Mouse (Mus musculus) embryonic facial prominence, embryonic 12.5 days (tissue): Measurements from ENCODE around the gene Ptpra. TPM values are rescaled to one million over a fixed set of nuclear protein-coding genes. Genes with fewer than 3 reads are reported as not detected.

Experiments
- ATAC-seq: fragments of 200-750 bp; cut with Nextera tagmentation; 2 replicates; pipeline ENCODE4 v1.8.0; 2017; ENCODE audit not compliant: insufficient number of reproducible peaks, insufficient read depth, low FRiP score, low TSS enrichment
- H3K27ac ChIP-seq: fragments of 300-500 bp; sonication (generic); 2 replicates; pipeline ENCODE4 v1.5.1; 2016; ENCODE audit warnings: mild to moderate bottlenecking
- H3K27me3 ChIP-seq: fragments of 300-500 bp; sonication (generic); 2 replicates; pipeline ENCODE4 v1.6.1; 2016; ENCODE audit warnings: mild to moderate bottlenecking, moderate library complexity
- H3K36me3 ChIP-seq: fragments of 300-500 bp; sonication (generic); 2 replicates; pipeline ENCODE4 v1.6.1; 2016; ENCODE audit warnings: mild to moderate bottlenecking
- H3K4me1 ChIP-seq: fragments of 300-500 bp; sonication (generic); 2 replicates; pipeline ENCODE4 v1.6.1; 2016
- H3K4me2 ChIP-seq: fragments of 300-500 bp; sonication (generic); replicated peaks from 2 replicates; pipeline ENCODE4 v1.6.1; 2016; ENCODE audit warnings: mild to moderate bottlenecking, moderate library complexity
- H3K4me3 ChIP-seq: fragments of 300-500 bp; sonication (generic); 2 replicates; pipeline ENCODE4 v1.5.1; 2016; ENCODE audit warnings: mild to moderate bottlenecking
- H3K9ac ChIP-seq: fragments of 300-500 bp; sonication (generic); 2 replicates; pipeline ENCODE4 v1.6.1; 2016; ENCODE audit warnings: mild to moderate bottlenecking, moderate library complexity
- H3K9me3 ChIP-seq: fragments of 300-500 bp; sonication (generic); 2 replicates; pipeline ENCODE4 v1.6.1; 2016; ENCODE audit warnings: mild to moderate bottlenecking, moderate library complexity
- WGBS: fragments of 180-500 bp; shearing (Covaris S2); methylation state at CpG from one replicate; pipeline ENCODE4 v1.1.7; 2016; 5-methylcytosine and 5-hydroxymethylcytosine counted together
- polyA plus RNA-seq: library from polyadenylated mRNA; unstranded; fragments of >200 nt; fragmentation: Nextera tagmentation; extraction: Ambion mirVana; gene quantifications from 2 replicates; pipeline ENCODE4 v1.2.1, GENCODE M21; 2016

Gene Ptpra
- polyA plus RNA-seq, 1 experiment from 2014 or later = 131 TPM

DNA sequence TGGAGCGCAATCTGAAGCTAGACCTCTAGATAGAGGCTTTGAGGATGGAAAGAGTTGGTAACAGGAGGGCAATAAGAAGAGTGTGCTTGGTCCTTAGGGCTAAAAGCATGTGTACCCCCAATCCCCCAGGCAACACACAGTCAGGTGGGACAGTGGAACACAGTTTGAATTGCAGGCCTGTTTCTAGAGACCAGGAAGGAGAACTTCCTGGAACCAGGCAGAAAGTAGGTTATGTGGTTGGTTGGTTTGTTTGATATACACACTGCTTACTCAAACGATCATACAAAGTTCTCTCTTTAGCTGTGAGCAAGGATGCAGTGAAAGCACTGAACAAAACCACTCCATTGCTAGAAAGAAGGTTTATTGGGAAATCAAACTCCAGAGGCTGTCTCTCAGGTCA is 82.1 kb downstream of the Ptpra start:
- Histone ChIP-seq H3K4me3 (no peak overlapping the region), H3K9ac (no peak overlapping the region), H3K9me3 (no peaks in the 10 kb centered on the region), H3K27ac (no peak overlapping the region), H3K36me3 (peaks cover 35% of the 10 kb centered on the region), H3K4me2 (no peak overlapping the region), H3K4me1 (no peaks in the 10 kb centered on the region), H3K27me3 (no peaks in the 10 kb centered on the region)
- no peak for ATAC-seq
- WGBS = 94% methylated on average over 2 of the region's 2 CpGs

DNA sequence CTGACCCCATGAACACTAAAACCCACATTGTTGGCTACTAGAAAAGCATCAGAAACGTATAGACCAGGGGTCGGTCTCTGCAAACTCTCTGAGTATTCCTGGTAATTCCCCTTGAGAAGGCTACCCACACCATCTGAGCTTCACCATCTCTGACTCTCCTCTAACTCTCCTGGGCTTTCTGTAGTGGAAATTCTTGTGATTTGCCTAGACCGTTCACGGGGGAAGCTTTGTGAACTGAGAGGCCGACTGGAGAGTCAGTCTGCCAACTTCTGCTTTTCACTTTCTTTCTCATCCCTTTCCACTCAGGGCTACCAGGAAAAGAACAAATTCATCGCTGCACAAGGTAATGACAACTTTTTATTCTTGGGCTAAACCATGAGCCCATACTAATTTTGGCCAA is 84.9 kb downstream of the Ptpra start:
- Histone ChIP-seq H3K27me3 (no peaks in the 10 kb centered on the region), H3K9me3 (no peaks in the 10 kb centered on the region), H3K4me3 (no peak overlapping the region), H3K27ac (no peak overlapping the region), H3K36me3 (peaks cover 56% of the 10 kb centered on the region), H3K4me1 (no peaks in the 10 kb centered on the region), H3K9ac (no peak overlapping the region), H3K4me2 (no peak overlapping the region)
- no peak for ATAC-seq
- 86% methylated on average over 6 of the region's 6 CpGs for WGBS

DNA sequence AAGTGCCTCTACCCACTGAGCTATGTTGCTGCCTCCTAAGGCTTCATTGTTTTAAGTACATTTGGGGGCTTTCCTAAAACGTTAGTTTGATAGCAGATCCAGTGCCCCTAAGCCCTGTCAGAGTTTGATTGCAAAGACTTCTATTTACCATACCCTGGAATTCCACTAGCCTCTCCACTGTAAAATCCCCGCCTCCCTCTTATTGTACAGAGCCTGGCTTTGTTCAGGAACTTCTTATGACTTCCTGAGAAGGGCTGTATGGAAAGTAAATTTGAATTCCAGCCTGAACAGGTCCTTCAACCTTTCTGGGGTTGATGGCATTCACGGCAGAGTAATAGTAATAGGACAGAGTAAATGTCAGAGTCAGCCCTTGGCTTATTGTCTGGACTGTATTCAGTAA is 86.8 kb downstream of the Ptpra start:
- no peak for ATAC-seq
- 84% methylated on average over 3 of the region's 3 CpGs for WGBS
- Histone ChIP-seq H3K36me3 (peaks cover 72% of the 10 kb centered on the region), H3K4me2 (no peak overlapping the region), H3K9ac (no peak overlapping the region), H3K9me3 (no peaks in the 10 kb centered on the region), H3K27me3 (no peaks in the 10 kb centered on the region), H3K4me1 (no peaks in the 10 kb centered on the region), H3K27ac (no peak overlapping the region), H3K4me3 (no peak overlapping the region)

DNA sequence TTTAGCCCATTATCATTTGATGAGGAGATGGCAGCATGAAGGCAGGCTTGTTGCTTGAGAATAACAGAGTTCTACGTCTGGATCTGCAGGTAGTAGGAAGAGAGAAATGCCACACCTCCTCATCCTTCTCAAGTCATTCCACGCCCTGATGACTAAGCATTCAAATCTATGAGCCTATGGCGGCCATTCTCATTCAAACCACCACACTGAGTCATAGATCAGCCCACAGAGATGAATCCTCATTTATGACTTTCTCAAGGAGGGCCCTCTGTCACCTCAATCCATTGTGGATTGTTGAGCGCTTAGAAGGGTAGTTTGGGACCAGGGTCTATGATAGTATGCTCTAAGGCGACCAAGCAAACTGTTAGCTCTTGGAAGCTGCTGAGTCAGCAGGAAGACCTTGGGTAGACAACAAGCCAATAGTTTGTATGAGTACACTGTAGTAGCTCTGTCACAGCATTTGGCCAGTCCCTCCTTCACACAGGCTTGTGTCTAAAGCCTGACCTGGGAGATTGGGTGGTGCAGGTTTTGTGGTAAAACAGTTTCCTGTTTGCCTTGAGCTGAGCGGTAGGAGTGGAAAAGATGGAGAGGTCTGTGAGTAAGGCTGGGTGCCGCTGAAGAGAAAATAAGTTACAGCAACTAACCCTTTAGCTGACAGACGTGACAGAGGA is 88.9 kb downstream of the Ptpra start:
- no peaks in the 10 kb centered on the region for H3K9me3 ChIP-seq
- H3K4me1 ChIP-seq = no peaks in the 10 kb centered on the region
- no peak overlapping the region for H3K9ac ChIP-seq
- no peak overlapping the region for H3K27ac ChIP-seq
- H3K36me3 ChIP-seq = peaks cover 77% of the 10 kb centered on the region
- ATAC-seq = no peak
- H3K4me3 ChIP-seq = no peak overlapping the region
- H3K4me2 ChIP-seq = no peak overlapping the region
- H3K27me3 ChIP-seq = no peaks in the 10 kb centered on the region
- WGBS = 95% methylated on average over 8 of the region's 8 CpGs

DNA sequence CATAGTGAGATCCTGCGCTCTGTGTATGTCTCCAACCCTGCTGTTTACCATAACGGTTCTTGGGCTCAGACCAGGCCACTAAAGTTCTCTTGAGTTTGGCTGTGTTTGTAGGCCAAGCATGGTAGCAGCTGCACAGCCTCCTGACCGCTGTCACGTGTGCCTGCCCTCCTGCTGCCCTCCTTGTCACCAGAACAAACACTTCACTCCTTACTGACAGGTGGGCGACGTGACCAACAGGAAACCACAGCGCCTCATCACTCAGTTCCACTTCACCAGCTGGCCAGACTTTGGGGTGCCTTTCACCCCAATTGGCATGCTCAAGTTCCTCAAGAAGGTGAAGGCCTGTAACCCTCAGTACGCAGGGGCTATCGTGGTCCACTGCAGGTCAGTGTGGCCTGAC is 90.2 kb downstream of the Ptpra start:
- no peak overlapping the region for H3K27ac ChIP-seq
- no peak overlapping the region for H3K9ac ChIP-seq
- ATAC-seq = no peak
- H3K4me3 ChIP-seq = no peak overlapping the region
- peaks cover 81% of the 10 kb centered on the region for H3K36me3 ChIP-seq
- 91% methylated on average over 9 of the region's 9 CpGs for WGBS
- no peaks in the 10 kb centered on the region for H3K9me3 ChIP-seq
- no peaks in the 10 kb centered on the region for H3K27me3 ChIP-seq
- H3K4me2 ChIP-seq = no peak overlapping the region
- H3K4me1 ChIP-seq = no peaks in the 10 kb centered on the region

DNA sequence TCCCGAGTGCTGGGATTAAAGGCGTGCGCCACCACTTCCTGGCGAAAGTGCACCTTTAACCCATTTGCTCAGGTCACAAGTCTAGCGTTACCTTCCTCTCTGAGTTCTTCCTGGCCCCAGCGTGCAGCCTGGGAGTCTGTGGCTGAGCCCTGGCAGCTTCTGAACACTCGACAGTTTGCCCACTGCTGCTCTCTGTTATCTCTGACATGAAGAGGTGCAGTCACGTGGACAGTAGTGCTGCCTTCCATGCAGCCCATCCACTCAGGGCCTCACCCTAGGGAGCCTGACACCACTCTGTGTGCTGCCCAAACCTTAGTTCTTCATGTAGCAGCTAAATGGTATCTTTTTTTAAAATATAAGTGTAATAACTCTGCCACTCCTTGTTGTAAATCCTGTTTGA is 96.9 kb downstream of the Ptpra start:
- Histone ChIP-seq H3K27me3 (no peaks in the 10 kb centered on the region), H3K9ac (no peak overlapping the region), H3K36me3 (peaks cover 94% of the 10 kb centered on the region), H3K9me3 (no peaks in the 10 kb centered on the region), H3K4me2 (no peak overlapping the region), H3K4me3 (no peak overlapping the region), H3K27ac (no peak overlapping the region), H3K4me1 (no peaks in the 10 kb centered on the region)
- 86% methylated on average over 8 of the region's 8 CpGs for WGBS
- ATAC-seq = no peak

DNA sequence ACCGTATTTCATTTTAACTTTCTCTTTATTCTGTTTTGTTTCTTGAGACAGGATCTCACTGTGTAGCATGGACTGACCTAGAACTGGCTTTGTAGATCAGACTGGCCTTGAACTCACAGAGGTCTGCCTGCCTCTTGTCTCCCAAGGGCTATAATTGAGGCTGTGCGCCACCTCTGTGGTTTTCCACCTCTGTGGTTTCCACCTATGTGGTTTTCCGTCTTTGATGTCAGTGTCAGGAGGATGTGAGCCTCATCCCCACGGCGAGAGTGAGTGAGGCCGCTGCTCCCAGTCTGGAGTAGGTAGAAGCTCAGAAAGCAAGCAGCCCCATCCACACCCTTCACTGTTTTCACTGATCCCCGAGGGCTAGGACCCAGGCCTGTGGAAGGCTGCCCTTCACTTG is 104.8 kb downstream of the Ptpra start:
- WGBS = 88% methylated on average over 7 of the region's 7 CpGs
- no peak for ATAC-seq

DNA sequence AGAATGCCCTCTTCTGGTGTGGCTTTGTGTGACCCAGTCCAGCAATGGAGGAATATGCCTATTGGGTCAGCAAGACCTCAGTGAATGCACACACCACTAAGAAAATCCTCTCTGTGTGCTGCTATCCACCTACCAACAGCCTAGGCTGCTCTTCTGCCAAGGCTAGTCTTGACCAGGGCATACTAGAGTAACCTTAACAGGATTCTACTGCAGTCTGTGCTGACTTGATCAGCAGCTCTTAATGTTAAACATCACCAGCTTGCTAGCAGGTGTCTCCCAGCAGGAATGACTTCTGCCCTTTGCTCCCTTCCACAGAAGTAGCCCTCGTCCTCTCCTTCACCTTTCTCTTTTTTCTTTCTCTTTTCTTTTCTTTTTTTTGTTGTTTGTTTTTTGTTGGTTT is 106.2 kb downstream of the Ptpra start:
- H3K9ac ChIP-seq = no peak overlapping the region
- H3K4me2 ChIP-seq = no peak overlapping the region
- peaks cover 52% of the 10 kb centered on the region for H3K36me3 ChIP-seq
- H3K27me3 ChIP-seq = no peaks in the 10 kb centered on the region
- H3K4me1 ChIP-seq = no peaks in the 10 kb centered on the region
- no peaks in the 10 kb centered on the region for H3K9me3 ChIP-seq
- 86% methylated on average over 1 of the region's 1 CpGs for WGBS
- H3K4me3 ChIP-seq = no peak overlapping the region
- H3K27ac ChIP-seq = no peak overlapping the region
- ATAC-seq = no peak

More for the DNA sequence above, 104.8 kb downstream of the Ptpra start:
- Histone ChIP-seq H3K4me1 (no peaks in the 10 kb centered on the region), H3K9me3 (no peaks in the 10 kb centered on the region), H3K36me3 (peaks cover 66% of the 10 kb centered on the region), H3K4me3 (no peak overlapping the region), H3K27ac (no peak overlapping the region), H3K4me2 (no peak overlapping the region), H3K9ac (no peak overlapping the region), H3K27me3 (no peaks in the 10 kb centered on the region)

DNA sequence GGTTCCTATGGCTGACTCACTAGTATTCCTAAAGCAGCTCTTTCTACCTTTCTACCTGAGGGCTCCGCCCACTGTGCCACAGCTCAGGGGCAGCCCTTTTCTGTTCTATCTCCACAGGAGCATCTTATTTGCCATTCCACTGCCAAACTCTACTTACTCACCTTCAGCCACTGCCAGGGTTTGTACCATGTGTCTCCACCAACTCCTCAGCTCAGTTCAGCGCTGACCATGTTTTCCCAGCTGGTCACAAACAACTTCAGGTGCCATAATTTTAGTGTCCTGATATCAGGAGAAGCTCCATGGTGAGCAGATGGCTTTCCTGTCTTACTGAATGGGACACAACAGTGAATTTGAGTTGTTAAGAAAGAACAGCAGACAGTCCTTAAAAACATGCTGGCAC is 107.4 kb downstream of the Ptpra start:
- ATAC-seq = no peak
- no peaks in the 10 kb centered on the region for H3K27me3 ChIP-seq
- no peak overlapping the region for H3K4me2 ChIP-seq
- no peak overlapping the region for H3K9ac ChIP-seq
- H3K4me1 ChIP-seq = no peaks in the 10 kb centered on the region
- no peaks in the 10 kb centered on the region for H3K9me3 ChIP-seq
- peaks cover 40% of the 10 kb centered on the region for H3K36me3 ChIP-seq
- no peak overlapping the region for H3K27ac ChIP-seq
- WGBS = 96% methylated on average over 2 of the region's 2 CpGs
- H3K4me3 ChIP-seq = no peak overlapping the region

DNA sequence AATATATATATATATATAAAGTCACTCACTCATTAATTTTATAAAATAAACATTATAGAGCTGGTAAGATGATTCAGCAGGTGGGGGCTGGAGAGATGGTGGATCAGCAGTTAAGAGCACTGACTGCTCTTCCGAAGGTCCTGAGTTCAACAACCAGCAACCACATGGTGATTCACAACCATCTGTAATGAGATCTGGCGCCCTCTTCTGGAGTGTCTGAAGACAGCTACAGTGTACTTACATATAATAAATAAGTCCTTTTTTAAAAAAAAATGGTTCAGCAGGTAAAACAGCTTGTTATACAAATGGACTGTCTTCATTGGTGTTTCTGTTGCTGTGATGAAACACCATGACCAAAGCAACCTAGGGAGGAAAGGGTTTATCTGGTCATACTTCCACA is 107.9 kb downstream of the Ptpra start:
- Histone ChIP-seq H3K4me2 (no peak overlapping the region), H3K4me1 (peaks cover 4% of the 10 kb centered on the region), H3K27me3 (no peaks in the 10 kb centered on the region), H3K9ac (no peak overlapping the region), H3K4me3 (no peak overlapping the region), H3K27ac (no peak overlapping the region), H3K36me3 (peaks cover 38% of the 10 kb centered on the region), H3K9me3 (no peaks in the 10 kb centered on the region)
- WGBS = 63% methylated on average over 2 of the region's 2 CpGs
- no peak for ATAC-seq

DNA sequence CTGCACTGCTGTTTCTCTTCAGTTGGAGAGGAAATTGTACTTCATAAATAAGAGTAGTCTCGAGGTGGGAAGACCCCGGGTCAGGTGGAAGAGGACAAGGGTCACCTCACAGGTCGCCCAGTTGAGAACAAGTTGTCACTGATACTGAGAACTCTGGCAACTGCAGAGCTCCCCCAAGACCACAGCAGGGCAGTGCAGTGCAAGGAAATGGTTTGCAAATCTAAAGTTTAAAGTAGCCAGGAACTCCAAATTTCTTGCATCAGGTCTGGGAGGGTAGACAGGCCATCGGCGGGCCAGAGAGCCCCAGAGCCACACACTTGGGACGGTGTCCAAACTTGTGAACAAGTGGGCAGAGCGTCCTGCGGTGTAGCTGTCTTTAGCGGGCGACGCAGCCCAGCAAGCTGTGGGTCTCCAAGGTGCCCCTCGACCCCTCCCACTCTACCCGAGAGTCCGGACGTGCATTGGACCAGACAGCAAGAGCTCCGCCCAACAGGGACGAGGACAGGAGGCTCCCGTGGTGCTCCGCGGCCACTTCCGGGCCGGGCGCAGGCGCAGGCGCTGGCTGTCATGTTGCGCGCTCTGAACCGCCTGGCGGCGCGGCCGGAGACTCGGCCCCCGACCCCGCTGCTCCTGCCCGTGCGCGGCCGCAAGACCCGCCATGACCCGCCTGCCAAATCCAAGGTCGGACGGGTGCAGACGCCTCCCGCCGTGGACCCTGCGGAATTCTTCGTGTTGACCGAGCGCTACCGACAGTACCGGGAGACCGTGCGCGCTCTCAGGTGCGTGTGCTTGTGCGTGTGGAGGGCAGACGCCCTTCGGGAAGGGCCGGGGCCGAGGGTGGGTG is 113.4 kb downstream of the Ptpra start, which contains the start of gene Mrps26:
Gene Mrps26, plus strand, starts transcription at position 531 of the 844 bp plus-strand sequence.
- Histone ChIP-seq H3K4me3 (peak within 1 kb of the TSS; percentile 81), H3K36me3 (peaks cover 7% of the 10 kb centered on the region), H3K9me3 (no peaks in the 10 kb centered on the region), H3K27me3 (no peaks in the 10 kb centered on the region), H3K9ac (peak within 1 kb of the TSS; percentile 87), H3K27ac (peak within 1 kb of the TSS; percentile 3), H3K4me1 (peaks cover 23% of the 10 kb centered on the region), H3K4me2 (peak within 1 kb of the TSS; percentile 93)
- peak; percentile 98 for ATAC-seq
- under 1% methylated on average over 61 of the region's 61 CpGs for WGBS

DNA sequence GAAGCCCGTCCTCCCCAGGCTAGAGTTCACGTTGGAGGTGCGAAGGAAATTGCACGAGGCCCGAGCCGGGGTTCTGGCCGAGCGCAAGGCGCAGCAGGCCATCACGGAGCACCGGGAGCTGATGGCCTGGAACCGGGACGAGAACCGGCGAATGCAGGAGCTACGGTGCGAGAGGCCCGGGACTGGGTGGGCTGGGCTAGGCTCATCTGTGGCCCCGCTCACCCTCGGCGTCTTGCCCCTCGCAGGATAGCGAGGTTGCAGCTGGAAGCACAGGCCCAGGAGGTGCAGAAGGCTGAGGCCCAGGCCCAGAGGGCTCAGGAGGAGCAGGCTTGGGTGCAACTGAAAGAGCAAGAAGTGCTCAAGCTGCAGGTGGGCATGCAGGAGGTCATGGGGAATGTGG is 114.0 kb downstream of the Ptpra start:
- no peak overlapping the region for H3K27ac ChIP-seq
- H3K4me1 ChIP-seq = peaks cover 23% of the 10 kb centered on the region
- WGBS = under 1% methylated on average over 23 of the region's 23 CpGs
- peaks cover 7% of the 10 kb centered on the region for H3K36me3 ChIP-seq
- no peaks in the 10 kb centered on the region for H3K9me3 ChIP-seq
- no peaks in the 10 kb centered on the region for H3K27me3 ChIP-seq
- H3K4me2 ChIP-seq = peak overlapping the region; percentile 93
- peak; percentile 42; the same call in 1 of the 2 replicates for ATAC-seq
- H3K9ac ChIP-seq = peak overlapping the region; percentile 87
- H3K4me3 ChIP-seq = peak overlapping the region; percentile 81
